Mouse (Mus musculus): ENCODE results near the gene Kifc5b. TPM values are rescaled to one million over a fixed set of nuclear protein-coding genes. Genes with fewer than 3 reads are reported as not detected.

Gene Kifc5b
- polyA plus RNA-seq, 1 experiment: 1.5 TPM

- TF ChIP-seq CTCF (conservative IDR thresholded peaks at IDR 0.05; ENCODE audit: insufficient read depth, insufficient read length, low read depth, low read length) (no peak), POLR2A (IDR thresholded peaks at IDR 0.05; ENCODE audit: low read depth, low read length) (no peak)
- Histone ChIP-seq H3K36me3 (ENCODE audit: control insufficient read depth, insufficient read depth, low read length) (no peaks in the 10 kb centered on the region; the same call in 1 of the 2 replicates), H3K4me3 (ENCODE audit: insufficient read depth, low read depth, low read length) (no peak overlapping the region), H3K4me1 (ENCODE audit: control insufficient read depth, insufficient read depth, low read length) (no peaks in the 10 kb centered on the region), H3K27me3 (replicated peaks; ENCODE audit: control insufficient read depth, insufficient read depth, low read length) (no peaks in the 10 kb centered on the region), H3K27ac (ENCODE audit: insufficient read depth, low read depth, low read length) (no peak overlapping the region)
- DNase-seq: no peak
- 55% methylated on average over 2 of the region's 2 CpGs for WGBS
These were observed 64.2 kb downstream of the Kifc5b start for GRCm38 (mm10) chr17:26981050-26981449.

Other genes starting within 250 kb of the Kifc5b start
- gene Crebrf, start 201.4 kb upstream of the Kifc5b start, polyA plus RNA-seq (2012; rRNA removed): 7.4 and 9.1 TPM in 2 replicates
- 18.4 and 21.4 TPM in 2 replicates for gene Bnip1, start 136.0 kb upstream of the Kifc5b start, polyA plus RNA-seq (2012; rRNA removed)
- gene Nkx2-5, start 72.1 kb upstream of the Kifc5b start, polyA plus RNA-seq (2012; rRNA removed): 0.05 TPM in 1 of 2 replicates, not detected in the other
- 41.2 and 52.0 TPM in 2 replicates for gene Phf1, start 16.0 kb downstream of the Kifc5b start, polyA plus RNA-seq (2012; rRNA removed)
- 145 and 183 TPM in 2 replicates for gene Cuta, start 22.5 kb downstream of the Kifc5b start, polyA plus RNA-seq (2012; rRNA removed)
- 14.8 and 16.8 TPM in 2 replicates for gene Syngap1, start 24.2 kb downstream of the Kifc5b start, polyA plus RNA-seq (2012; rRNA removed)
- 6.5 and 10.0 TPM in 2 replicates for gene Zbtb9, start 56.1 kb downstream of the Kifc5b start, polyA plus RNA-seq (2012; rRNA removed)
- gene Bak1, start 111.9 kb downstream of the Kifc5b start, polyA plus RNA-seq (2012; rRNA removed): 36.6 and 39.4 TPM in 2 replicates
- 4.4 and 6.9 TPM in 2 replicates for gene Itpr3, start 140.2 kb downstream of the Kifc5b start, polyA plus RNA-seq (2012; rRNA removed)
- 208 and 218 TPM in 2 replicates for gene Uqcc2, start 216.8 kb downstream of the Kifc5b start, polyA plus RNA-seq (2012; rRNA removed)